8 mouse cellular contexts compared by ENCODE assay signal in genomic region chr2:78867726-78868510, GRCm38 (mm10). TPM values are rescaled to one million over a fixed set of nuclear protein-coding genes. Genes with fewer than 3 reads are reported as not detected.
DNase-seq lines count a peak whose midpoint lies in the region; ATAC-seq lines count a peak whose summit lies in the region.

TSS of gene Ube2e3 (plus strand) at chr2:78868124.

- no peaks in the 10 kb centered on the region for H3K27me3 ChIP-seq in kidney, embryonic 14.5 days (ENCODE audit: control insufficient read depth, insufficient read depth, low read length)
- no peaks in the 10 kb centered on the region for H3K27me3 ChIP-seq in forebrain, embryonic 13.5 days
- H3K27me3 ChIP-seq in limb, embryonic 12.5 days, result no peaks in the 10 kb centered on the region
- no peaks in the 10 kb centered on the region for H3K27me3 ChIP-seq in neural tube, embryonic 12.5 days (replicated peaks)

- no peak for DNase-seq in kidney, adult 9 months
- no peak for DNase-seq in adrenal gland, adult 18-20 months (ENCODE audit: low spot score in 2 of 2)
- DNase-seq in heart, postnatal 4 days, result peak; percentile 24
- DNase-seq in right cerebral cortex, postnatal 36 days (ENCODE audit: low spot score in 2 of 2), result no peak

- H3K27ac ChIP-seq in kidney, embryonic 14.5 days (ENCODE audit: low read depth, low read length), result peak within 1 kb of the TSS; percentile 98
- H3K27ac ChIP-seq in forebrain, embryonic 13.5 days, result peak within 1 kb of the TSS; percentile 97
- peak within 1 kb of the TSS; percentile 99 for H3K27ac ChIP-seq in limb, embryonic 12.5 days
- H3K27ac ChIP-seq in neural tube, embryonic 12.5 days, result peak within 1 kb of the TSS; percentile 97

- H3K4me2 ChIP-seq in kidney, embryonic 14.5 days (replicated peaks; ENCODE audit: low read depth, low read length), result peak within 1 kb of the TSS; percentile 76
- peak within 1 kb of the TSS; percentile 82 for H3K4me2 ChIP-seq in forebrain, embryonic 13.5 days
- H3K4me2 ChIP-seq in limb, embryonic 12.5 days, result peak within 1 kb of the TSS; percentile 78
- peak within 1 kb of the TSS; percentile 71 for H3K4me2 ChIP-seq in neural tube, embryonic 12.5 days (replicated peaks)

- 14% methylated on average over 14 of the region's 14 CpGs for WGBS in kidney, embryonic 14.5 days
- 19% methylated on average over 14 of the region's 14 CpGs for WGBS in forebrain, embryonic 13.5 days
- 16% methylated on average over 14 of the region's 14 CpGs for WGBS in limb, embryonic 12.5 days
- WGBS in neural tube, embryonic 12.5 days, result 21% methylated on average over 14 of the region's 14 CpGs

- H3K4me3 ChIP-seq in kidney, embryonic 14.5 days (ENCODE audit: low read length), result peak within 1 kb of the TSS; percentile 72
- peak within 1 kb of the TSS; percentile 73 for H3K4me3 ChIP-seq in forebrain, embryonic 13.5 days
- peak within 1 kb of the TSS; percentile 77 for H3K4me3 ChIP-seq in limb, embryonic 12.5 days (replicated peaks)
- H3K4me3 ChIP-seq in neural tube, embryonic 12.5 days, result peak within 1 kb of the TSS; percentile 86

- H3K9ac ChIP-seq in kidney, embryonic 14.5 days (ENCODE audit: low read depth, low read length), result peak within 1 kb of the TSS; percentile 99
- peak within 1 kb of the TSS; percentile 97 for H3K9ac ChIP-seq in forebrain, embryonic 13.5 days
- peak within 1 kb of the TSS; percentile 99 for H3K9ac ChIP-seq in limb, embryonic 12.5 days (replicated peaks)
- H3K9ac ChIP-seq in neural tube, embryonic 12.5 days, result peak within 1 kb of the TSS; percentile 97

- H3K9me3 ChIP-seq in kidney, embryonic 14.5 days (ENCODE audit: control insufficient read depth, low read length), result no peaks in the 10 kb centered on the region
- no peaks in the 10 kb centered on the region for H3K9me3 ChIP-seq in forebrain, embryonic 13.5 days (replicated peaks)
- no peaks in the 10 kb centered on the region for H3K9me3 ChIP-seq in limb, embryonic 12.5 days
- no peaks in the 10 kb centered on the region for H3K9me3 ChIP-seq in neural tube, embryonic 12.5 days

- peaks cover 20% of the 10 kb centered on the region for H3K4me1 ChIP-seq in kidney, embryonic 14.5 days (ENCODE audit: control insufficient read depth, insufficient read depth, low read length)
- peaks cover 22% of the 10 kb centered on the region for H3K4me1 ChIP-seq in forebrain, embryonic 13.5 days
- H3K4me1 ChIP-seq in limb, embryonic 12.5 days (replicated peaks), result peaks cover 29% of the 10 kb centered on the region
- H3K4me1 ChIP-seq in neural tube, embryonic 12.5 days, result peaks cover 13% of the 10 kb centered on the region

- H3K36me3 ChIP-seq in kidney, embryonic 14.5 days (ENCODE audit: control insufficient read depth, insufficient read depth, low read length), result peaks cover 8% of the 10 kb centered on the region; the same call in 1 of the 2 replicates
- H3K36me3 ChIP-seq in forebrain, embryonic 13.5 days (ENCODE audit: poor library complexity, severe bottlenecking), result peaks cover 6% of the 10 kb centered on the region; the same call in 1 of the 2 replicates
- 0 out of 2 replicates have a peak, but pooled peaks cover 8% of the 10 kb centered on the region for H3K36me3 ChIP-seq in limb, embryonic 12.5 days
- no peaks in the 10 kb centered on the region for H3K36me3 ChIP-seq in neural tube, embryonic 12.5 days

- no peak; the same call in 1 of the 2 replicates for ATAC-seq in kidney, embryonic 14.5 days (ENCODE audit: low FRiP score, low TSS enrichment)
- no peak for ATAC-seq in forebrain, embryonic 13.5 days
- no peak; the same call in 1 of the 2 replicates for ATAC-seq in limb, embryonic 12.5 days (ENCODE audit: insufficient number of reproducible peaks, insufficient read depth, low FRiP score, low TSS enrichment, low read depth)
- no peak for ATAC-seq in neural tube, embryonic 12.5 days (ENCODE audit: low FRiP score, low read depth)

RNA-seq across cellular contexts. Expression of gene Ube2e3, which starts in this region (rescaled TPM):
- 188 and 203 TPM in 2 replicates for polyA plus RNA-seq in kidney, embryonic 14.5 days (2014; fragmentation: Nextera tagmentation; extraction: Ambion mirVana)
- total RNA-seq in adrenal gland, adult 18-20 months (2021), result 10 to 100 TPM; 36.5 to 41.1 TPM
- 268 and 271 TPM in 2 replicates for polyA plus RNA-seq in forebrain, embryonic 13.5 days (2015; fragmentation: Nextera tagmentation; extraction: Ambion mirVana)
- total RNA-seq in heart, postnatal 4 days (2021), result 10 to 100 TPM; 91.0 to 97.6 TPM
- polyA plus RNA-seq in limb, embryonic 12.5 days (2016; fragmentation: Nextera tagmentation; extraction: Ambion mirVana), result 247 and 256 TPM in 2 replicates
- 252 and 265 TPM in 2 replicates for polyA plus RNA-seq in neural tube, embryonic 12.5 days (2016; fragmentation: Nextera tagmentation; extraction: Ambion mirVana)
